Mouse (Mus musculus) heart, adult 11 months (tissue): ENCODE measurements at regions not wholly inside any gene's neighbourhood (a gene's known extent, or its start where the extent isn't known, plus 50 kb on each side); places are given as distances from the start of the nearest gene placed in this dataset.

Experiments used
- DNase-seq: peaks from one replicate; pipeline ENCODE4 v3.0.0; 2022

DNA sequence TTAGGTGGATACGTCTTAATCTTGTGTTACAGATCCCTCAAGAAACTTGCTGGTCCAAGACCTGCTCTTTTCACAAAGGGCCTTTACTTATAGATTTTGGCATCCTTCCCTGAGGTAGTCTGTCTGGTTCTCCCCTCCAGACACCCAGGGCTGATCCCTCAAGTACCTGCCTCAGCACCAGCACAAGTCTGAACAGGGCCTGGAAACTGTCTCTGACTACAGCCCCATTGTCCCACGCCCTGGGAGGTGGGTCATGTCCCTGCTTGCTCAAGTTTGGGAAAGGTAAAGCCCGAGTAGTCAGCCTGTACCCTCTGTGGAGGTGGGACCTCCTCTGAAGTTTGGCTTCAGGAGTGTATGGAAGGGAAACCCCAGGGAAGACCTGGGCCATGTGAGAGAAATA is 323.3 kb downstream of the Gm49356 start:
- no peak for DNase-seq

DNA sequence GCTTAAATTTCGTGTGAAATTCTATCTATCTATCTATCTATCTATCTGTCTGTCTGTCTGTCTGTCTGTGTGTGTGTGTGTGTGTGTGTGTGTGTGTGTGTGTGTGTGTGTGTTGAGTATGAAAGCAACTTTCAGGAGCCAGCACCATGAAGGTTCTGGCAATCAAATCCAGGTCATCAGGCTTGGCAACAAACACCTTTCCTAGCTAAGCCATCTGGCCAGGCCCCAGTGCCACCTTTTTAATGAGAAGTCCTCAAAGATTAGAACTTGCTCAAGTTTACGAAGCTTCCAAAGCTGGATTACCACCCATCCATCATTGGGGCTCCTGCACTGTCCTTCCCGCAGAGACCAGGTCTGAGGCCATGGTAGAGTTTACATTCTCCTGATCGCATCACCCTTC is 325.0 kb downstream of the Gm49356 start:
- no peak for DNase-seq

DNA sequence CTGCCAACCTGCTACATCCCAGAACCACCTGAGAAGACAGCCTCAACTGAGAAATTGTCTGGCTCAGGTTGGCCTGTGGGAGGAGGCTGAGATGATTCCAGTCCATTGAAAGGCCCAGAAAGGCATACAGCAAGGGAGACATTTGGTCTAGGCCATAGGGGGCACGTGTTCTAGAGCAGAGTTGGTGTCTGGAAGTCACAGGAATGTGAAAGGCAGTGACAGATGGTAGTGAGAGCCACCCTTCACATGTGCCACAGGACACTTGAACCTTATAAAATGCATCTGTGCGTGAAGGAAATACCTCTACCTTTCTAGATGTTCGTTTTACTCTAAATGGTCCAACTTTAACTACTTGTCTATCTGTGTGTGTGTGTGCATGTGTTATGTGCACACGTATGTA is 326.1 kb downstream of the Gm49356 start:
- DNase-seq: no peak

DNA sequence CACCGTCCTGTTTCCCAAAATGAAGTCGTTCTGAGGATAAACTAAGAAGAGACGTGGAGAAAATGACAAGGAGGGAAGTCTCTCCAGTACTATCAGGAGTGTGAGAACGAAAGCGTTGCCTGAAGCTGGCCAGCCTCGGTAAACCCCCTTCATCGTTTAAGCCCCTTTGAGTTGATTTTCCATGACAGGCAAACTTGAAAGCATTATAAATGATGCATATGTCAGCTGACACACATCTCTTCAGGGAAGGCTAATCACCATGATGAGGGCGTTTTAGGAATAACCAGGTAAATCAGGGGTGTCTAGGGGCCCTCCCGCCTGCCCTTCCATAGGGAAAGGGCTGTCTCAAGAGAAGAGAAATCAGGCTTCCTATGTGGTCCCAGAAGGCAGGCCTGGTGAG is 328.4 kb downstream of the Gm49356 start:
- no peak for DNase-seq

DNA sequence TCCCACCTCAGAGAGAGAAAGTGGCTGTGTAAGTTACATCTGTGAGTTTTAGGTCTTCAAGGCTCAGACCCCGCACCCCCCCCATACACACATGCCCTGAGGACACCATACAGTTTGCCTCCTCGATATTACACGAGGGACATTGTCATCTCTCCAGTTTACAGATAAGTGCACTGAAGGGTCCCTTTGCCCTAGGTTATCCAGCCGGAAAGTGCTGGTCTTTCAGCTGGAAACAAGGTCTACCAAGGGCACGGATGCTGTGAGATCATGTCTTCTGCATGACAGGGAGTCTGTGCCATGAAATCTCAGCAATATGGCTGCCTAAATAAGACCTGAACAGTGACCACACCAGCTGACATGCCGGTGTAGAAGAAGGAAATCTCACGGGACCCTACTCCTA is 329.8 kb downstream of the Gm49356 start:
- peak; percentile 75 for DNase-seq

DNA sequence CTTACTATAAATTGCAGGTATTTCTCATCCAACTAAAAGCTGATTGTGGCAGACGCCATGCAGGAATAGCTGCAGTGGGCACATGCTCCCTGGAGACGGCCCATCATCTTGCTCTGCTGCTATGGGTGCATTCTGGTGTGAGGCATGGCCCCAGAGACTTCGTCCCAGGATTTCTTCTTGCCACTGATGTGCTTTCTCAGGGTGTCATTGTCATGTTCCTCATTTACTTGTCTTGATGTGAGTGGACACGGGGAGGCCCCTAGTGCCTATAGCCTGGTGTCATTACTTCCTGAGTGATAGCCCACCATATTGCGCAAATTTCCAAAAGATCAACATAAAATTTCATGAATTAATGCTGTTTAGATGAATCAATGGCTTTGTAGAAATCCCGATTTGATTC is 336.5 kb downstream of the Gm49356 start:
- DNase-seq: peak; percentile 59

DNA sequence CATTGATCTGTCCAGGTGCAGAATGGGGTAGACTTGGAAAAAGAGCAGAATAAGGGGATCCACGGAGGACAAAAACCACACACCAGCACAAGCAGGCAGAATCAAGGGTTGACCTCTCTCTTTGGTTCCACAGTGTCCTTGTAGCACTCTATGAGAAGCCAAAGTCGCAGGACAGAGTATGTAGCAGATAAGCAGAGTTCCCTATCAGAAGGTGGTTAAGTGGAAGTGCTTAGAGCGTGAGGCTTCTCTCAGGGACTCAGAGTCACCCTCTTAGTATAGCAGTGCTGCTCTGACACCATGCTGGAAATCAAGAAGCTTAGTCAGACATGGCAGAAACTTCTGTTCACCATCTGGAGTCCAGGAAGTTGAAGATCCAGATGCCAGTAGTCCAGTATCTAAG is 338.2 kb downstream of the Gm49356 start:
- peak; percentile 72 for DNase-seq

DNA sequence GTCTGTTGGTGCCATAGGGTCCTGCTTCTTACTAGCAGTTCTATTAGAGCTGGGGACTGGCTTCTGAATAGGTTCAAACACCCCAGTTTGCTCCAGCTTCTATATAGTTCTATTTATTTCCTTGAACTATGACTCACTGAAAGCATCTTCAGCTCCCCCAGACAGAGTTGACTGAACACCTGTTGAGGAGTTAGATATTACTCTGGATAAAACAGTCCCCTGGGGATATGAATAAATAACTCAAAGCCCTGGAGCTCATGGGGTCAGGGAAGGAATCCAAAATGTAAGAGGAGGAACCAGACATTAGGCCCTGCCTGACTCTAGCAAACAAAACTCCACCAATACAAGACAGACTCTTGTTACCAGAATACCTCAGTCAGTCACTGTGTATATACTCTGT is 341.4 kb downstream of the Gm49356 start:
- DNase-seq: peak; percentile 22

DNA sequence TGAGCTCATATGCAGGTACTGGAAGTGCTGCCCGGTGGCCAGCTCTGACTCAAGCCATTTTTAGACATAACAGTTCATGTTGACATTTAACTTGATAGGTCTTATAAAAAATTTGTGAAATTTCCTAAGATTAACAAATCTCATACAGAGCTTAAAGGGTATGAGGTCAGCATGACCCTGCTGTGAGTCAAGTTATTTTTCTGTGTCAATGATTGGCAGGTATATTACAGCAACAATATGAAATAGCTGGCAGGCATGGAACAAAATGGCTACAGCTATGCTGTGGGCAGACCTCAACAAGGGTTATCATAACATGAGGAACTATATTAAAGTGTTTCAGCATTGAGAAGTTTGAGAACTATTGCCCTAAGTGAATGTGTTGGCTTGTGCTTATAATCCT is 342.6 kb downstream of the Gm49356 start:
- no peak for DNase-seq

DNA sequence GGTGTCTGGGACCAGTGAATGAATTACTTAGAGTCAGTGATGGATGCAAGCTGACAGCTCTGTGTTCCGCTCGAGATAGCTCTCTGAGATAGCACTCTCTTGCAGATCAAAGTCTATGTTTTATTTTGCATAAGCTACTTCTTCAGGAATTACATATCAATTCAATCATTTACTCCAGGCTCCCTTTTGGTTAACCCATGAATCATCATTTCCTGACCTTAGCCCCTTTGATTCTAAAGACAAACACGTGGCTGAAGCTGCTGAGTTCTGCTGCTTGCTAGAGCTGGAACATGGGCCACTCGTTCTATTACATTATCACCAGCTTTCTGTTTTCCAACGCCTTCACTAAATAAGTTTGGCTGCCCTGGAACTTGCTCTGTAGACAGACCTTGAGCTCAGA is 343.2 kb downstream of the Gm49356 start:
- peak; percentile 35 for DNase-seq

DNA sequence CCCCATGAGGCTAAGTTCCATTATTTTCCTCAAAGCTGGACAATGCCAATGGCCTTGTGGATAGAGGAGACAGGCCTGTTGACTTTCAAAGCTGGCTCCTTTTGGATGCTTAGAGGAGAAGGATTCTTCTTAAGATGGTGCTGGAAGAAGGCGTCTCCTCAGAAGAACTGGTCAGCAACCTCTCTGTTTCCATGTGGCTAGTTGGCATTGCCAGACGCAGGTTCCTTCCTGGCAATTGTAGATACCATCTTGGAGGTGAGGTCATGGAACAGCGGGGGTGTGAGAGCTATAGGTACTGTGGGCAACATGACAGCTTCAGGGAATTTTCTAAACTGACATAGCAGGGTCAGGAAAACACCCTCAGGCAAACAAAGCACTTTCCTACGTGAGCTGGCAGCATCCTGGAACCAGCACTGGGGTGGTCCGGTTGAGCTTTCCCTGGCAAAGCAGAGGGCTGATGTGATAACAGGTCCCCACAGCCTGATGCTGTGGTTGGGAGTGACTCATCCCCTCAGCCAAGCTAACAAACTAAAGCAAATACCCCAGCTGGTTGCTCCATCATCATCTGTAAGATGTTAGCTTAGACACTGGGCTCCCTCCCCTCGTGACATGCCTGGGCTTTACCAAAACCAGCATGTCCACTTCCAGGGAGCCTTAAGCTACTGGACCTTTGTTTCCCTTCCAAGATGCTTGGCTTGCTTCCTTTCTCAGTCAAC is 348.5 kb downstream of the Gm49356 start:
- DNase-seq: peak; percentile 64

DNA sequence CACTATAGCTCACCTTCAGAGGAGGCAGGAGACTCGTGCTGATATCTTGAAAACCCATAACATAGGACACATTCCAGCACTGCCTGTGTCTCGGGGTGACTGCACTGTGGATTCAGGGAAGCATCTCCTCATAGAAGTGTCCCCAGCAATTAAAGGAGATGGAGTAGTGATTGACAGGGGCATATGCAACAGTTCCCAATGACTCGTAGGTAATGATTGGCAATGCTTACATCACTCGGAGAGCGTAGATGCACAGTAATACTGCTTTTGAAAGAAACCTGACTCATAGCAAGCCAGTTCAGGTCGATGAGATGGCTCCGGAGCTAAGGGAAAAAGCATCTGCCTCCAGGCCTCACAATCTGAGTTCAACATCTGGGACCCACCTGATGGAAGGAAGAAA is 352.7 kb downstream of the Gm49356 start:
- DNase-seq: peak; percentile 53

DNA sequence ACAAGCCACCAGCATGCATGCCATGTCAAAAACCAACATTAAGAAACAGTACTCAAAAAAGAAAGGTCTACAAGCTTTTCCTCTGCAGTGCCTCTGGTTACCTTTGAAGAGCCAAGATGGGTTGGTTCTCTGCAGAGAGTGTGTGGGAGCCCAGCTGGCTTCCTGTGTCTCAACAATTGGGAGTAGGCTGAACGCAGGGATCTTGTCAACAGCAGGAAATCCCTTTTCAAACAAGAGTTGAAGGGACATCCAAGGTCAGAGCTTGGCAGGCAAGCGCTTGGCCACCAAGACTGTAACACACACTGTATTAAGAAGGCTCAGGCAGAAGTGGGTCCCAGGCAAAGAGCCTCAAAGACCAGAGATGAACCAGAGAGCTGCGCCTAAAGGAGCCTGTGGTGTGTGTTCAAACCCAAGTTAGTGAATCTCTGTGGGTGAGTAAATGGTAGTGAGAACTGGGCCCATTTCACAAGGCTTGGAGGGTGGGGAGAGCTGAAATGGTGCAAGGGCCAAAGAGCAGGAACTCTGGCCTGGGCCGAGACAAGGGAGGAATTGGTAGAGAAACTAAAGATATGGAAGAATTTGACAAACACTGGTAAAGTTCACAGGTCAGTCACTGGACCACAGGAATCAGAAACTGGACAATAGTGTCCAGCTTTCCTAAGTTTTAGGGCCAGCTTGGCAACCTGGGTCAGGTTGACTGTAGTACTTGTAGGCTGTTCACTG is 357.0 kb downstream of the Gm49356 start:
- peak; percentile 97 for DNase-seq

DNA sequence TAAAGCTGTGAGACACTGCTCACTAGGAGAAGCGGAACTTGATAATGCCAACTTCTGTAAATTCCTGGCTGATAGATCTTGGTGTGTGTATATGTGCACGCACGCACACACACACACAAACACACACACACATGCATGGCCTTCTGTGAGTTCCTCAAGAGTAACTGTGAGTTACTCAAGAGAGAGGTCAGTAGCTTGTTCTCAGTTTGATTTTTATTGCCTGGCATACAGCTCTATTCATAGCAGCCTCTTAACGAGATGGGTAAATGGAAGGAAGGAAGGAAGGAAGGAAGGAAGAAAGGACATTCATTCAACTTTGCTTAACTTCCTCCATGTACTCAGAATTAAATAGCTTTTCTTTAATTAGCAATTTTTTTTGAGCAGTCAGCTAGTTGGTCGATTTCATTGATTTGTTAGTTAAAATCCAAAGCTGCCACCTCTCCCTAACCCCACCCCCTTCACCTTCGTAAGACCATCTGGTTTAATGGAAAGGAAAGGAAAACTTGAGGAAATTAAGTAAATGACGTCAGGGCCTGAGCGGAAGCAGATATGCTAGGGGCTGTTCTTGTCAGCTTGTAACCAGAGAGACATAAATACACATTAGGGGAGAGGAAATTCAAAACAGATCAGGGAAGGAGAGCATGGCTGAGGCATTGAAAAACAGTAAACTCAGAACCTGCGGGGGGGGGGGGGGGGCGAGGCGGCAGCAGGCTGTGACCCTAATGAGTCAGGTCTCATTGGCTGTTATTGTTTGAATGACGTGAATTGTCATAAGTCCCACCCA is 359.6 kb downstream of the Gm49356 start:
- peak; percentile 94 for DNase-seq

DNA sequence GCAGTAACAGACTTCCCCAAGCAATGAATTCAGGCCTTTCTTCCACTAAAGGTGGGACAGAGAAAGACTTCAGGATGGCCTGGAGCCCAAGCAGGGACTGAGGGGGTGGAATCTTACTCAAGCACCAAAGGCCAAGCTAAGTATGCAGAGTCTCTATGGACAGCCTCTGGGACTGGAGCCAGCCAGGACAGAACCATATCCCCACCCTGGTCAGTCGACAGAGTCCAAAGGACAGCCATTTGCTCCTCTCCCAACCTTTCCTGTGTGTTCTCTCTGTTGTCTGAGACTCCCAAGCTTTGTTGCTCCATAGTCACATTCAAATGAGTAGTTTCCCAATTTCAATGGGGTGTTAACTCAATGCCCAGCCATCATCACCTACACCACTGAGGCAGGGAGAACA is 372.3 kb downstream of the Gm49356 start:
- DNase-seq: no peak

DNA sequence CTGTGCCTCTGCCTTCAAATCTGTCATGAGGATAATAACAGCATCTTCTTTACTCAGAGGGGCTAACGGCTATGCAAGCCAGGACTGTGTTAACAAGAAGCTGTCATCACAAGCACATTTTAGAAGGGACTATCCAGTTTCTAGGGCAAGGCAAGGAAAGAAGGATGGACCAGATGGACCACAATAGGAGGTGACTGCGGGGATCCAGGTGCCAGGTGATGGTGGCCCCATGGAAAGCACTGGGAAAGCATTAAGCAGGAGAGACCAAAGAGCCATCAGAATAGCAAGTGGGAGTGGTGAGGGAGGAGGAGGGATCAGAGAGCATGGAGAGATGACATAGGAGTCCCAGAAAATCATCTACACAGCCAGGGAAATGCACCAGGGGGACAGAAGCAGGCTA is 373.3 kb downstream of the Gm49356 start:
- no peak for DNase-seq

DNA sequence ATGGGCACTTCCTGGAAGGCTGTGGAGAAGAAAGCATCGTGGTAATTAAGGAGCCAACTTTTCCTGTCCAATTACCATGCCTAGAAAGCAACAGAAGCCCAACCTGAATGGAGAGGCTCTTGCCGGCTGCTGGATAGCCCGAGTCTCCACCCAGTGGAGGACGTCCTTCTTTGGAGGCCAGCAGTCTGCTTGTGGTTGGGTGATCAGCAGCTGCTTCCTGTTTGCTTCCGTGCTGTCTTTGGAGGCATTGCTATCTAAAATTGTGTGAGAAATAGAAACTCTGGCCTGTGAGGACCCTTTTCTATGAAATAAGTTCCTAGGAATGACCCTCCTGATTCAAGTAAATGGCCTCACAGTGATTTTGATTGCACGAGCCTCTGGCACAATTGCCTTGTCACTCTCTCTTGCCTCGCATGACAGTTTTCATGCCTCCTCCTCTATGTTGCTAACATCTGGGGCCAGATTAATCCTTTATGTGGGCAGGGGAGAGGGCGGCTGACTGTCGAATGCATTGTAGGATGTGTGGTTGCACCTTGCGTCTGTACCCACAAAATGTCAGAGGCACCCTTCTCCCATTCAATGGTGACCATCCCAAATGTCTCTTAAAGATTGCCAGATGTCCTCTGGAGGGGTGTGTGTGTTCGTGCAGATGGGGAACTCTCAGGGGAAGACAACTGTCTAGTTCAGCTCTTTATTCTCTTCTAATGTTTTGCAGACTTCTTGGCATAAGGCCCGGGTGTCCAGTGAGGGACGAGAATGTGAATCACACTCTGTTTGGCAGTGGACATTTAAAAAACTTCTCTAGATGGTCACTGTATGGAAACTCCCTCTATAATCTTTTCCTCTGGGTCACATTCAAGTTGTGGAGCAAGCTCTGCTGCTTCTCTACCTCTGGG is 374.6 kb downstream of the Gm49356 start:
- DNase-seq: peak; percentile 98
